Mouse (Mus musculus) T-cell, adult 2 months (primary cell): ENCODE measurements around the gene Sgta.
A peak's percentile ranks its signal among the peaks of the same experiment; 100 is the strongest.
"Not testable (repeated sequence)": the region's sequence is repeated elsewhere in the genome, so short reads cannot be mapped to it uniquely, and the experiment has no call there.

Experiments used
- DNase-seq: peaks from one replicate; pipeline ENCODE4 v3.0.0; 2022; ENCODE audit warnings: low spot score

Gene Sgta

GRCm38 (mm10) chr10:81057406-81058130 is 2.4 kb downstream of the Sgta start:
- no peak for DNase-seq

- DNase-seq, result not testable (repeated sequence)
Observed at GRCm38 (mm10) chr10:81055802-81056340, 4.1 kb downstream of the Sgta start.

- no peak for DNase-seq
Observed at GRCm38 (mm10) chr10:81055169-81055568, 4.8 kb downstream of the Sgta start.

- no peak for DNase-seq
Observed at GRCm38 (mm10) chr10:81052577-81052976, 7.4 kb downstream of the Sgta start.

GRCm38 (mm10) chr10:81051133-81051532 is 8.8 kb downstream of the Sgta start:
- no peak for DNase-seq

GRCm38 (mm10) chr10:81050645-81051044 is 9.3 kb downstream of the Sgta start:
- no peak for DNase-seq

GRCm38 (mm10) chr10:81045246-81045645 is 14.7 kb downstream of the Sgta start:
- DNase-seq, result not testable (repeated sequence)

- peak; percentile 65 for DNase-seq
Observed at GRCm38 (mm10) chr10:81041458-81042175, 18.4 kb downstream of the Sgta start.

GRCm38 (mm10) chr10:81036988-81037580 is 22.9 kb downstream of the Sgta start, which contains the start of gene Slc39a3:
TSS of gene Slc39a3 (minus strand) at chr10:81037426.
- peak; percentile 95 for DNase-seq

- DNase-seq, result peak; percentile 30
Observed at GRCm38 (mm10) chr10:81036251-81036650, 23.7 kb downstream of the Sgta start.

- DNase-seq, result no peak
Observed at GRCm38 (mm10) chr10:81033586-81033985, 26.4 kb downstream of the Sgta start.

- DNase-seq, result no peak
Observed at GRCm38 (mm10) chr10:81029031-81029430, 30.9 kb downstream of the Sgta start.

- DNase-seq, result no peak
Observed at GRCm38 (mm10) chr10:81028219-81028618, 31.8 kb downstream of the Sgta start.

- DNase-seq, result no peak
Observed at GRCm38 (mm10) chr10:81027331-81027730, 32.6 kb downstream of the Sgta start.

- no peak for DNase-seq
Observed at GRCm38 (mm10) chr10:81026857-81027256, 33.1 kb downstream of the Sgta start.

GRCm38 (mm10) chr10:81025639-81026275 is 34.2 kb downstream of the Sgta start, which contains the start of gene Diras1:
TSS of gene Diras1 (minus strand) at chr10:81025662.
- no peak for DNase-seq

GRCm38 (mm10) chr10:81025047-81025621 is 34.8 kb downstream of the Sgta start:
- DNase-seq, result no peak

- DNase-seq, result no peak
Observed at GRCm38 (mm10) chr10:81024346-81024937, 35.5 kb downstream of the Sgta start.

- DNase-seq, result no peak
Observed at GRCm38 (mm10) chr10:81022744-81023143, 37.2 kb downstream of the Sgta start.

- no peak for DNase-seq
Observed at GRCm38 (mm10) chr10:81021547-81022110, 38.4 kb downstream of the Sgta start.

GRCm38 (mm10) chr10:81020207-81020606 is 39.8 kb downstream of the Sgta start:
- DNase-seq, result no peak
